Mouse (Mus musculus): ENCODE measurements around the gene Usp15. TPM values are rescaled to one million over a fixed set of nuclear protein-coding genes. Genes with fewer than 3 reads are reported as not detected.

Gene Usp15
- total RNA-seq, 2 experiments from 2014 or later: 103 to 109 TPM

- intact Hi-C loops (cut with DNase I): loop anchor here (5.0 kb wide), 2 partner anchors 37 to 287 kb away; no protein-coding TSS in a partner anchor
- TF ChIP-seq CTCF (IDR thresholded peaks at IDR 0.05): no peak
- H3K4me3 ChIP-seq: no peak overlapping the region
- H3K27ac ChIP-seq: no peak overlapping the region
- no peak for DNase-seq (ENCODE audit: extremely low spot score in 1 of 2, low spot score in 2 of 2)
Observed at GRCm38 (mm10) chr10:123094504-123094903, 102.3 kb downstream of the Usp15 start.

- DNase-seq (ENCODE audit: extremely low spot score in 1 of 2, low spot score in 2 of 2): no peak
- H3K27ac ChIP-seq: no peak overlapping the region
- intact Hi-C loops (cut with DNase I): loop anchor here (5.0 kb wide), 2 partner anchors 35 to 285 kb away; no protein-coding TSS in a partner anchor
- H3K4me3 ChIP-seq: no peak overlapping the region
- TF ChIP-seq CTCF (IDR thresholded peaks at IDR 0.05): no peak
Observed at GRCm38 (mm10) chr10:123092577-123092976, 104.2 kb downstream of the Usp15 start.

GRCm38 (mm10) chr10:123091737-123092136, 105.1 kb downstream of the Usp15 start:
- intact Hi-C loops (cut with DNase I): loop anchor here (2.0 to 5.0 kb wide), 4 partner anchors 34 to 539 kb away; no protein-coding TSS in a partner anchor
- peak; percentile 68 for TF ChIP-seq CTCF (IDR thresholded peaks at IDR 0.05)
- no peak overlapping the region for H3K4me3 ChIP-seq
- no peak overlapping the region for H3K27ac ChIP-seq
- peak; percentile 32 to 60 for DNase-seq (ENCODE audit: extremely low spot score in 1 of 2, low spot score in 2 of 2)

GRCm38 (mm10) chr10:123089425-123089930, 107.3 kb downstream of the Usp15 start:
- intact Hi-C loops (cut with DNase I): loop anchor here (10.0 kb wide), 1 partner anchor 995 kb away; the partner anchor contains the start of gene Rxylt1
- no peak for TF ChIP-seq CTCF (IDR thresholded peaks at IDR 0.05)
- Histone ChIP-seq H3K4me3 (no peak overlapping the region), H3K27ac (no peak overlapping the region)
- no peak for DNase-seq (ENCODE audit: extremely low spot score in 1 of 2, low spot score in 2 of 2)

GRCm38 (mm10) chr10:123086847-123087246, 109.9 kb downstream of the Usp15 start:
- no peak for TF ChIP-seq CTCF (IDR thresholded peaks at IDR 0.05)
- no peak for DNase-seq (ENCODE audit: extremely low spot score in 1 of 2, low spot score in 2 of 2)
- no peak overlapping the region for H3K4me3 ChIP-seq
- intact Hi-C loops (cut with DNase I): loop anchor here (10.0 kb wide), 1 partner anchor 992 kb away; the partner anchor contains the start of gene Rxylt1
- H3K27ac ChIP-seq: no peak overlapping the region

GRCm38 (mm10) chr10:123084900-123085641, 111.7 kb downstream of the Usp15 start:
- intact Hi-C loops (cut with DNase I): loop anchor here (10.0 kb wide), 1 partner anchor 990 kb away; the partner anchor contains the start of gene Rxylt1
- no peak overlapping the region for H3K4me3 ChIP-seq
- TF ChIP-seq CTCF (IDR thresholded peaks at IDR 0.05): no peak
- peak overlapping the region; percentile 67 for H3K27ac ChIP-seq
- DNase-seq (ENCODE audit: extremely low spot score in 1 of 2, low spot score in 2 of 2): no peak

- Histone ChIP-seq H3K4me3 (no peak overlapping the region), H3K27ac (peak overlapping the region; percentile 67)
- DNase-seq (ENCODE audit: extremely low spot score in 1 of 2, low spot score in 2 of 2): no peak
- TF ChIP-seq CTCF (IDR thresholded peaks at IDR 0.05): no peak
- intact Hi-C loops (cut with DNase I): loop anchor here (10.0 kb wide), 1 partner anchor 990 kb away; the partner anchor contains the start of gene Rxylt1
Observed at GRCm38 (mm10) chr10:123084307-123084706, 112.5 kb downstream of the Usp15 start.

GRCm38 (mm10) chr10:123076245-123077023, 120.4 kb downstream of the Usp15 start, which contains the start of gene Mon2:
Gene Mon2, minus strand, starts transcription at chr10:123076505.
- intact Hi-C loops (cut with DNase I): loop anchor here (5.0 kb wide), 1 partner anchor 269 kb away; no protein-coding TSS in a partner anchor
- peak within 1 kb of the TSS; percentile 76 for H3K4me3 ChIP-seq
- TF ChIP-seq CTCF (IDR thresholded peaks at IDR 0.05): no peak
- peak; percentile 98 for DNase-seq (ENCODE audit: extremely low spot score in 1 of 2, low spot score in 2 of 2)
- H3K27ac ChIP-seq: peak within 1 kb of the TSS; percentile 93

GRCm38 (mm10) chr10:123075751-123076242, 121.0 kb downstream of the Usp15 start:
- H3K4me3 ChIP-seq: peak overlapping the region; percentile 76
- no peak for TF ChIP-seq CTCF (IDR thresholded peaks at IDR 0.05)
- DNase-seq (ENCODE audit: extremely low spot score in 1 of 2, low spot score in 2 of 2): peak; percentile 23 to 37
- peak overlapping the region; percentile 93 for H3K27ac ChIP-seq
- intact Hi-C loops (cut with DNase I): loop anchor here (5.0 kb wide), 1 partner anchor 268 kb away; no protein-coding TSS in a partner anchor

GRCm38 (mm10) chr10:123071997-123072396, 124.8 kb downstream of the Usp15 start:
- no peak for DNase-seq (ENCODE audit: extremely low spot score in 1 of 2, low spot score in 2 of 2)
- no peak overlapping the region for H3K27ac ChIP-seq
- intact Hi-C loops (cut with DNase I): no loop called here
- no peak overlapping the region for H3K4me3 ChIP-seq
- no peak for TF ChIP-seq CTCF (IDR thresholded peaks at IDR 0.05)

GRCm38 (mm10) chr10:123063021-123063420, 133.8 kb downstream of the Usp15 start:
- DNase-seq (ENCODE audit: extremely low spot score in 1 of 2, low spot score in 2 of 2): no peak
- TF ChIP-seq CTCF (IDR thresholded peaks at IDR 0.05): no peak
- no peak overlapping the region for H3K27ac ChIP-seq
- no peak overlapping the region for H3K4me3 ChIP-seq
- intact Hi-C loops (cut with DNase I): no loop called here

Measured in left cerebral cortex, adult 2 months (tissue).